Mouse (Mus musculus) neural tube, embryonic 14.5 days (tissue): ENCODE data around the gene Impdh2. TPM values are rescaled to one million over a fixed set of nuclear protein-coding genes. Genes with fewer than 3 reads are reported as not detected.

Source experiments
- ATAC-seq: fragments of 200-750 bp; cut with Nextera tagmentation; 2 replicates; pipeline ENCODE4 v1.8.0; 2017; ENCODE audit warnings: low read depth, mild to moderate bottlenecking, moderate TSS enrichment, moderate library complexity
- H3K27ac ChIP-seq: fragments of 300-500 bp; sonication (generic); 2 replicates; pipeline ENCODE4 v1.5.1; 2014; ENCODE audit warnings: low read depth, mild to moderate bottlenecking, control low read depth, low read length, moderate library complexity, mixed read lengths
- H3K27me3 ChIP-seq: fragments of 300-500 bp; sonication (generic); 2 replicates; pipeline ENCODE4 v1.6.1; 2014; ENCODE audit warnings: low read length; ENCODE audit not compliant: control insufficient read depth, insufficient read depth
- H3K36me3 ChIP-seq: fragments of 300-500 bp; sonication (generic); 2 replicates; pipeline ENCODE4 v1.6.1; 2014; ENCODE audit warnings: low read length, mixed read lengths; ENCODE audit not compliant: control insufficient read depth, insufficient read depth
- H3K4me1 ChIP-seq: fragments of 300-500 bp; sonication (generic); 2 replicates; pipeline ENCODE4 v1.6.1; 2014; ENCODE audit warnings: low read length; ENCODE audit not compliant: control insufficient read depth, insufficient read depth
- H3K4me2 ChIP-seq: fragments of 300-500 bp; sonication (generic); 2 replicates; pipeline ENCODE4 v1.6.1; 2014; ENCODE audit warnings: mild to moderate bottlenecking, low read depth, low read length, control low read depth
- H3K4me3 ChIP-seq: fragments of 300-500 bp; sonication (generic); 2 replicates; pipeline ENCODE4 v1.5.1; 2014; ENCODE audit warnings: low read depth, low read length, control low read depth, mixed read lengths
- H3K9ac ChIP-seq: fragments of 300-500 bp; sonication (generic); replicated peaks from 2 replicates; pipeline ENCODE4 v1.6.1; 2014; ENCODE audit warnings: low read depth, mild to moderate bottlenecking, control low read depth, low read length, mixed read lengths
- H3K9me3 ChIP-seq: fragments of 300-500 bp; sonication (generic); 2 replicates; pipeline ENCODE4 v1.6.1; 2016; ENCODE audit warnings: low read length; ENCODE audit not compliant: control insufficient read depth
- WGBS: fragments of 180-500 bp; shearing (Covaris S2); extraction: QIAGEN DNeasy Blood & Tissue Kit; methylation state at CpG from one replicate; pipeline ENCODE4 v1.1.7; 2014; 5-methylcytosine and 5-hydroxymethylcytosine counted together
- microRNA counts: library from miRNA; unstranded; fragments of <30 nt; microRNA quantifications from one replicate; lab custom pipeline; 2016
- microRNA-seq: library from miRNA; unstranded; fragments of <30 nt; microRNA quantifications from one replicate; pipeline ENCODE4, GENCODE M21; 2016
- polyA plus RNA-seq: library from polyadenylated mRNA; unstranded; fragments of >200 nt; fragmentation: Nextera tagmentation; extraction: Ambion mirVana; gene quantifications from 2 replicates; pipeline ENCODE4 v1.2.1, GENCODE M21; 2014

The Impdh2 gene
- polyA plus RNA-seq, 1 experiment from 2014 or later = 105 TPM

DNA sequence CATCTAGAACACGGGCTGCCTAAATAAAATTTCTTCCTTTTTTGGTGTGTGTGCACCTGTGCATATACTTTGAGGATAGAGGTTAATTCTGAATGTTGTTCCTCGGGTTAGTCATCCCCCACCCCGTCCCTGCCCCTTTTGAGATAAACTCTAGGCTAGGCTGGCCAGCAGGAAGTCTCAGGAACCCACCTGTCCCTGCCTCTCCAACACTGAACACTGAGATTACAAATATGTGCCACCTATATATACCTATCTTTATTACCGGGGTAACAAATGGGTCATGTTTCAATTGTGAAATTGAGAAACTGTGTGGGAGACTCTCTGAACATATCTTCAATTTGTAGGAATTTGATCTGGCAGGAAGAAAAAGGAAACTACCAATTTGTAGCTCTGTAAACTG is 48.8 kb downstream of the Impdh2 start:
- no peaks in the 10 kb centered on the region for H3K4me1 ChIP-seq
- H3K27ac ChIP-seq = no peak overlapping the region
- H3K9me3 ChIP-seq = no peaks in the 10 kb centered on the region
- H3K36me3 ChIP-seq = peaks cover 77% of the 10 kb centered on the region
- ATAC-seq = no peak
- H3K9ac ChIP-seq = no peak overlapping the region
- no peak overlapping the region for H3K4me2 ChIP-seq
- 93% methylated on average over 4 of the region's 4 CpGs for WGBS
- no peaks in the 10 kb centered on the region for H3K27me3 ChIP-seq
- H3K4me3 ChIP-seq = no peak overlapping the region

DNA sequence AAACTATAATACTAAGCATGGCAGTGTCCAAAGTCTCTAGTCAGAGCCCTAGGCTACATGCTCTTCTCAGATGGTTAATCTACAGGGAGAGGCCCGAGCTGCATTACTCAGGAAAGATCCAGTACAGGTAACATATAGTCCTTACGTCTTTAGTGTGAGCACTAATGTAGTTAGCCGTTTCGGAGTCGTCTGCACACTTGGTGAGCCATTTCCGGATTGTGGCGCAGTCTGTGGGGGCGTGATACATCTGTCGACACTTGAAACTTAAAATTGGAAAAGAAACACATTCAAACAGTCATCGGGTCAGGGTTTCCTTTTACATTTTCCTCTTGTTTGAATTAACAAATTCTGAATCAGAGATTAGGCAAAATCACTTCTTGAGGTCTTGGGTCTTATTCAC is 51.4 kb downstream of the Impdh2 start:
- Histone ChIP-seq H3K4me1 (no peaks in the 10 kb centered on the region), H3K4me3 (no peak overlapping the region), H3K9ac (no peak overlapping the region), H3K4me2 (no peak overlapping the region), H3K27ac (no peak overlapping the region), H3K9me3 (no peaks in the 10 kb centered on the region), H3K27me3 (no peaks in the 10 kb centered on the region), H3K36me3 (peaks cover 82% of the 10 kb centered on the region)
- WGBS = 98% methylated on average over 10 of the region's 10 CpGs
- ATAC-seq = no peak

MicroRNAs within 50 kb of the gene (microRNA counts, 519-probe panel; counts per million panel counts)
- microRNA mmu-miR-191 (lab: Ali Mortazavi, UCI) (4,210 counts per million, percentile 49 among the panel's probes with 10 or more counts), microRNA mmu-miR-425 (lab: Ali Mortazavi, UCI) (3,424 counts per million, percentile 27 among the panel's probes with 10 or more counts)

Small RNA genes lying within 50 kb of the gene (microRNA-seq; reads per million reads assigned to microRNA genes)
- not detected for gene Gm24083
- not detected for gene Mir191
- gene Mir425 = 1,131 reads per million, percentile 78 among the genes with 10 or more reads in this experiment

Other genes with a start within 250 kb of the Impdh2 start
- gene Gpx1, start 221.4 kb upstream of the Impdh2 start, polyA plus RNA-seq = 463 and 504 TPM in 2 replicates
- gene Usp4, start 212.4 kb upstream of the Impdh2 start, polyA plus RNA-seq = 130 and 149 TPM in 2 replicates
- 2.1 and 2.5 TPM in 2 replicates for gene 1700102P08Rik, start 167.5 kb upstream of the Impdh2 start, polyA plus RNA-seq
- 1.7 and 1.8 TPM in 2 replicates for gene Ccdc36, start 131.8 kb upstream of the Impdh2 start, polyA plus RNA-seq
- not detected in 2 replicates for gene BC048562, start 123.8 kb upstream of the Impdh2 start, polyA plus RNA-seq
- 50.4 and 55.1 TPM in 2 replicates for gene Ccdc71, start 99.8 kb upstream of the Impdh2 start, polyA plus RNA-seq
- 49.8 and 63.3 TPM in 2 replicates for gene Klhdc8b, start 98.7 kb upstream of the Impdh2 start, polyA plus RNA-seq
- 8.3 and 15.3 TPM in 2 replicates for gene Lamb2, start 80.5 kb upstream of the Impdh2 start, polyA plus RNA-seq
- gene Usp19, start 69.7 kb upstream of the Impdh2 start, polyA plus RNA-seq = 66.1 and 73.0 TPM in 2 replicates
- 69.3 and 75.6 TPM in 2 replicates for gene Qars, start 52.6 kb upstream of the Impdh2 start, polyA plus RNA-seq
- gene Qrich1, start 43.5 kb upstream of the Impdh2 start, polyA plus RNA-seq = 122 and 138 TPM in 2 replicates
- 81.7 and 96.8 TPM in 2 replicates for gene Ndufaf3, start 7.1 kb downstream of the Impdh2 start, polyA plus RNA-seq
- gene Dalrd3, start 9.6 kb downstream of the Impdh2 start, polyA plus RNA-seq = 257 and 258 TPM in 2 replicates
- gene Wdr6, start 18.5 kb downstream of the Impdh2 start, polyA plus RNA-seq = 206 and 229 TPM in 2 replicates
- 31.0 and 37.3 TPM in 2 replicates for gene P4htm, start 37.4 kb downstream of the Impdh2 start, polyA plus RNA-seq
- gene Arih2, start 89.1 kb downstream of the Impdh2 start, polyA plus RNA-seq = 37.7 and 45.2 TPM in 2 replicates
- 24.0 and 34.8 TPM in 2 replicates for gene Slc25a20, start 101.8 kb downstream of the Impdh2 start, polyA plus RNA-seq
- 60.2 and 80.1 TPM in 2 replicates for gene Prkar2a, start 129.0 kb downstream of the Impdh2 start, polyA plus RNA-seq
- gene Ip6k2, start 223.5 kb downstream of the Impdh2 start, polyA plus RNA-seq = 268 and 320 TPM in 2 replicates
- 25.4 and 30.0 TPM in 2 replicates for gene Nckipsd, start 248.1 kb downstream of the Impdh2 start, polyA plus RNA-seq